Mouse (Mus musculus) myocyte (in vitro differentiated cells): ENCODE data around the gene Emb.

Source experiments
- CEBPB ChIP-seq: IDR thresholded peaks from 2 replicates; pipeline ENCODE4 v1.6.1; 2011; ENCODE audit warnings: mild to moderate bottlenecking, moderate library complexity; ENCODE audit not compliant: poor library complexity, insufficient read depth, severe bottlenecking
- MAX ChIP-seq: IDR thresholded peaks from one replicate; pipeline ENCODE4 v1.6.1; 2011; ENCODE audit warnings: low read depth, mild to moderate bottlenecking, control low read depth
- MYOG ChIP-seq, 3 experiments: IDR thresholded peaks; one replicate each; pipeline ENCODE4 v1.6.1; 2011; ENCODE audit warnings: control low read depth in 2 of 3, low read depth in 2 of 3, mild to moderate bottlenecking in 2 of 3; ENCODE audit not compliant: insufficient read length in 2 of 3, control insufficient read depth in 1 of 3, insufficient read depth in 1 of 3
- POLR2A ChIP-seq: IDR thresholded peaks from one replicate; pipeline ENCODE4 v1.6.1; 2011; ENCODE audit warnings: low read depth, mild to moderate bottlenecking, control low read depth, moderate library complexity; ENCODE audit not compliant: insufficient read length
- POLR2AphosphoS2 ChIP-seq: IDR thresholded peaks from one replicate; pipeline ENCODE4 v1.6.1; 2011; ENCODE audit warnings: low read depth, control low read depth; ENCODE audit not compliant: insufficient read length
- REST ChIP-seq: IDR thresholded peaks from one replicate; pipeline ENCODE4 v1.6.1; 2011; ENCODE audit warnings: mild to moderate bottlenecking, control low read depth, moderate library complexity; ENCODE audit not compliant: insufficient read depth, insufficient read length
- TCF12 ChIP-seq: IDR thresholded peaks from one replicate; pipeline ENCODE4 v1.6.1; 2011; ENCODE audit warnings: mild to moderate bottlenecking, control low read depth; ENCODE audit not compliant: poor library complexity, insufficient read depth, severe bottlenecking
- USF1 ChIP-seq: IDR thresholded peaks from one replicate; pipeline ENCODE4 v1.6.1; 2011; ENCODE audit warnings: low read depth, mild to moderate bottlenecking, control low read depth, moderate library complexity

DNA sequence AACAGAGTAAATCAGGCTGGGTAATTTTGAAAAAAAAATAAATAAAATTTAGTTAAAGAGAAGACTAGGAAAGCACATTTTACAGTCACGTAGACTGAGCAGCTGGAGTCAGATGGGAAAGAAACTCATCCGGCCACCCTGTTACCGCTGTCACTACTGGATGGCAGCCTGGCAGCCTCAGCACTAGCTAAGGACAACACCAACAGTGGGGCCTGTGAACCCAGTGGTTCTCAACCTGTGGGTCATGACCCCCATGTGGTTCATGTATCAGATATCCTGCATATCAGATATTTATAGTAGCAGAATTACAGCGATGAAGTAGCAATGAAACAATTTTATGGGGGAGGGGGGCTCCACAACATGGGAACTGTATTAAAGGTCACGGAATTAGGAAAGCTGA lies 16.2 kb upstream of the Emb start:
- TF ChIP-seq POLR2A (no peak), POLR2AphosphoS2 (no peak), MYOG (IDR thresholded peaks at IDR 0.05; ENCODE audit: control insufficient read depth in 1 of 3, insufficient read depth in 1 of 3, insufficient read length in 2 of 3, low read depth in 2 of 3) (no peak), USF1 (no peak), CEBPB (no peak), MAX (no peak), REST (no peak), TCF12 (no peak)
